Mouse (Mus musculus) cerebellum, adult 11 months (tissue): ENCODE measurements around the gene Ypel1.
A peak's percentile ranks its signal among the peaks of the same experiment; 100 is the strongest.

Experiments used
- DNase-seq: peaks from one replicate; pipeline ENCODE4 v3.0.0; 2022

Gene Ypel1

GRCm38 (mm10) chr16:17086669-17087193 is 17.2 kb downstream of the Ypel1 start:
- no peak for DNase-seq

DNA sequence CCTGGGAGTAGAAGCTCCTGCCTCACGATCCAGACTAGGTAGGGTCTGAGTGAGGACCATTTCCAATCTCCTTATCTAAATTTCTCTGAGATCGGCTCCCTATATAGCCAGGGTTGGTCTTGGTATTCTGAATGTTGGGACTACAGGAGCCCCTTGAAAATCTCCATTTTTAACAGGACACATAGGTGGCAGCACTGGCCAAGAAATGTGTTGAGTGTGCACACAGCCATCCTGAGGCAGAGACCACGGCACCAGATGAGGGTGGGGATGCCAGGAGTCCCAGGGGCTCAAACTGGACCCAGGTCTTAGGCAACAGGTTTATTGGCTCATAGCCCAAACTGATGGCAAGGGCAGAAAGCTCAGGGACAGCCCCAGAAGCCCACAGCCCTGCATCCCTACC is 18.9 kb downstream of the Ypel1 start:
- DNase-seq = no peak

DNA sequence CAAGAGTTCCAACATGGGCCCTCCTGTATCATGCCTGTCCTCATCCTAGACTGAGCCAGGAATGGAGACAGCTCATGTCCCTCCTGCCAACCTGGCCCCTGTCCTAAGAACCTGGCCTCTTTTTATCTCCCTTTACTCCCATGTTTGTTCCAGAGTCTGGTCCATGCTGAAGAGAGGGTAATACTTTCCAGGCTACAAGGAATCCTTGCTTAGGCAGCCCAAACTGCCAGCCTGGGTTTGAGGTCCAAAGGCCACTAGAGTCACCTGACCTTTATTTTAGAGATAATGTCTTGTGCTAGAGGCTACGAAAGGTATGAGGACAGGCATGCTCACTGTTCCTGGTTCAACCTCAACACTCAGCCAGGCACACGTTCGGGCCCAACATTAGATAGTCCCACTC is 27.4 kb downstream of the Ypel1 start:
- DNase-seq = no peak

GRCm38 (mm10) chr16:17102630-17103220 is 33.2 kb downstream of the Ypel1 start:
- no peak for DNase-seq

DNA sequence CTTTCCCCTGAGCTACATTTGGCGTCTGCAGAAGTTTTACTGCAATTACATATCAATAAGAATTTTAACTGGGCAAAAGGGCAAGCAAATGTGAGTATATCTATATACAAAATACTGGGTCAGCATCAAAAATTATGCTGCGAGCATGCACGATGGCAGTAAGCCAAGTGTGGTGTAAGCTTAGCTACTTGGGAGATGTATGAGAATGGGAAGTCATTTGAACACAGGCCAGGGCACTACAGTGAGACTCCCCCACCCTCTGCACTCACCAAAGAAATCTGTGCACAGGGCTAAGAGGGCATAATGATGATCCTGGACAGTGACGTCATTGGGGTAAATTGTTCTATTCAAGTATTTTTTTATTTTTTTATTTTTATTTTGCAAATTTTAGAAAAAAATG is 35.1 kb downstream of the Ypel1 start:
- DNase-seq = no peak

- DNase-seq = peak; percentile 56
These were observed 41.6 kb downstream of the Ypel1 start, which contains the start of gene Ppil2 for GRCm38 (mm10) chr16:17110771-17111743. Ppil2 (minus strand) TSS chr16:17111257.

GRCm38 (mm10) chr16:17117309-17117799 is 47.9 kb downstream of the Ypel1 start:
- DNase-seq = no peak

DNA sequence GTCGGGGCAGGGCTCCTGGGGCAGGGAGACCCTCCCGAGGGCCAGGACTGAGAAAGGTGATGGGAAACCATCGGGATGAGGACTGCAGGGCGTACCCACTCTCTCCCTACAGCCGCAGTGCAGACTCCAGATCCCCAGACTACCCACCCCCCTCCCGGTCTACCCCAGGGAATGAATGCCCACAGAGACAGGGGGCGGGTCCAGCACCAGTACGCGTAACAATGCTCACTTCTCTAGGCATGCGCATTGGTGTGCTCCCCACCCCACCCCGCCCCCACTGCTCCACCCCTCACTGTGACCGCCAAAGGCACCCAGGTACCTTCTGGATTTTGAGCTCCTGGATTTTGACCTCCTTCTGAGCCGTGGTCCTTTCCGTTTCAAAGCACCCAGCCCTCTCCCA is 52.1 kb downstream of the Ypel1 start:
- DNase-seq = no peak

DNA sequence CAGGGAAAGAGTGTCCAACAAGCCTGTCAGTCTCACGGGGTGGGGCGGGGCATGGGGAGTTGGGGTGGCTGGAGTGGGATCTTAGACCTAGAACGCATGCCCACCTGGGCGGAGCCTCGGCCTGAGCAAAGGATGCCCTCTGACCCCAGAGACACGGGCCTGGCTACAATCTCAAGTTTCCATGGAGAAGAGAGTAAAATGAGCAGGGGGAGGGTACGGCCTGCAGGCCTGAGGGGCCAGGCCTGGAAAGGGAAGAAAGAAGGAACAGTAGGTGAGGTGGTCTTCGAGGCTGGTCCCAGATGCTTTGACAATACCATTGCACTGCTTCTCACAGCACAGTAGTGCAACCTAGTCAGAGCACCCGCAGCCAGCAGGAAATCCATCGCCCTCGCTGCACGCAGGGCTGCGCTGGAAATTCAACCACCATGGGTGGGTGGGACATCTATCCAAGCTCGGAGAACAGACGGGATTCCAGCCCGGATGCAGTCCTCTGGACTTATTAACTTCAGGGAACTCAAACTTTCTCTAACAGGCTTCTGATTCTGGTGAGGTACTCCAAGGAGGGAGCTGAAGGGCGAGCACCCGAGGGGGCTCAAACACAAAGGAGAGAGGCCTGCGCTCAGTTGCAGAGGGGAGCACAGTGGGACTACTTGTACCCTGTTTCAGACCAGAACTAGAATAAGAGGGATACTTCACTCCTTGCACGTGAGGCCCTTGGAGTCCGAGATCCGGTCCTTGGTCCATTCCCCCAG is 54.8 kb downstream of the Ypel1 start:
- no peak for DNase-seq

DNA sequence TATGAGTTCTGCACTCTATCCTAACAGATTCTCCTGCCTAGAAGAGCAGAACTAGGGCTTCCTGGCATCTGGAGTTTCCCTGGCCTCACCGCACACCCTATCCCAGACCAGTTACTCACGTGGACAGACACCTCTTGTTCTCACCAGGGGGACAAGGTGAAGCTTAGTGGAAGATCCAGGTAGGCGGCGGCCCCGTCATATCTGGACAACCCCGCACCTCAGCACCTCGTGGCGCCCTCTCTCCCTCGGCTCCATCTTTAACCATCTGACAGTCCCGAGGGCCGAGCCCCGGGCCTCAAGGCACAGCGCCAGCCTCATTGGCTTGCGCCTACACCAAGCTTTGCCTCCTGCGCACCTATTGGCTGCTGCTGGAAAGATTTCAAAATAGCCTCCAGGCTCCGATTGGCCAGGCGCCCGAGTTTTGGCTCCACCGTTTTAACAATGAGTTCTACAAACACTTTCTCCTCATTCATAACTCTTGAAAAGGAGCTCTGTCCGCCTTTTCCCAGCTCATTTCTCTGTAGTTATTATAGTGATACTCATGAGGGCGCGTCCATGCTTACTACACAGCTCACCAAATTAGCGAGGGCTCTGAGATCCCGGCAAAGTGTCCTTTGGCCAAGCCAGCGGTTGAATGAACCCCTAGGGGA is 55.5 kb downstream of the Ypel1 start, which contains the start of gene 2610318N02Rik:
2610318N02Rik (minus strand) TSS at position 297 of the 650 bp plus-strand sequence.
- DNase-seq = peak; percentile 48

GRCm38 (mm10) chr16:17127292-17127691 is 57.8 kb downstream of the Ypel1 start:
- no peak for DNase-seq

- peak; percentile 23 for DNase-seq
These were observed 61.9 kb downstream of the Ypel1 start for GRCm38 (mm10) chr16:17131191-17132088.

- DNase-seq = peak; percentile 97
These were observed 62.8 kb downstream of the Ypel1 start, which contains the start of gene Sdf2l1 for GRCm38 (mm10) chr16:17132089-17132905. Sdf2l1 (minus strand) TSS chr16:17132383.

DNA sequence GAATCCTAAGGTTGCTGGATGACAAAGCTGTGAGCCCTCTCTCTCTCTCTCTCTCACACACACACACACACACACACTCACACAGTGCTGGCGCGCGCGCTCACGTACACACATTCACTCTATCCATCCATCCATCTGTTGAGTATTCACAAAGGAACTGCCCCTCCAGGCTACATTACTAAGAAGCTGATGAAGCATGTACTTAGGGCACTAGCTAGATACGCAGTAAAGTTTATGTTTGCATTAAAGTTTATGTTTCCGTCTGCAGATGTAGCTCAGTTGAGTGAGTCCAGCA is 63.4 kb downstream of the Ypel1 start:
- DNase-seq = no peak
